Mouse (Mus musculus) liver, postnatal 0 days (tissue): Measurements from ENCODE around the gene Wdr95.

Experiments
- CTCF ChIP-seq: sonication (generic); IDR thresholded peaks from 2 replicates; pipeline ENCODE4 v1.5.1; 2016; ENCODE audit warnings: antibody characterized with exemption, low read depth
- EP300 ChIP-seq: IDR thresholded peaks from 2 replicates; pipeline ENCODE4 v1.6.1; 2016; ENCODE audit warnings: antibody characterized with exemption, low read depth, mild to moderate bottlenecking

DNA sequence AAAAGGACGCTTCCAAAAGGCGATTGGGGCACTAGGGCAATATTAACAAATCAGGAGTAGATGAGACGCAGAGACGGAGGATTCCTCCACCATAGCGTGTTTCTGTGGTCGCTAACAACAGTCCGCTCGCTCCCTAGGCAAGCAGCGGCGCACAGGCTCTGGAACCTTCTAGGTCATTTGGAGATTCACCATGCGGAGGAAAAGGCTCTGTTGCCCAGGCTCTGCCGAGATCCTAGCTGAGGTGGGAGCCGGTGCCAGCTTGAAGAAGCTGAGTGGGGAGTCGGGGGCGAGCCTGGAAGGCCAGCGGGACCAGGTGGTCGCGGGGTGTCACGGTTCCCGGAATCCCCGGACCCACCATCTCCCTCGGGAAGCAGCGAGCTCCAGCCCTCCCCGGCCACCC lies 107.1 kb downstream of the Wdr95 start:
- no peak for TF ChIP-seq CTCF
- no peak for TF ChIP-seq EP300
